Comparison of ENCODE assay signal across 19 mouse cellular contexts in the genomic region with DNA sequence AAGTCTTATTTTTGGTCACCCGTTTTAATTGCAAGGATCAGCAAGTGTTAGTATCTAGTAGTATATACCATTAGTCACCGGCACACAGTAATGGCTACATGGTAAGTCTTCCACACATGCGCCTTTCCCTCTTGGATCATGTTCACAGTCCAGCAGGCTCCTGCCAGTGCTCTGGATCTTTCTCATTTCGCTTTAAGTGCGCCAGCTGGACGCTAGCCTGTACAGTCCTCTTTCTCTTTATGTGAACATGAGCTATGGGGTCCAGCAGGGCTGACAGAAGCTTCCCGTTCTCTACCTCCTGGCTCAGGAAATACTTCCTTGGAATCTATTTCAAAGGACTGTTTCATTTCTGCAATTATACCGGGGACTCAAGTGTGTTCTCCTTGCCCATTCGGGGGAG. TPM values are rescaled to one million over a fixed set of nuclear protein-coding genes. Genes with fewer than 3 reads are reported as not detected.
DNase-seq lines count a peak whose midpoint lies in the region; ATAC-seq and TF ChIP-seq lines count a peak whose summit lies in the region.
"Had no signal": no experiment of that assay in that cellular context is flagged by ENCODE, and none has a peak within 500 bp of the region (broad histone marks: within the 10 kb centered on the region; RNA-seq: fewer than 3 reads in every experiment).

No protein-coding gene starts in this region.

- H3K9me3 ChIP-seq in embryonic facial prominence, embryonic 14.5 days (ENCODE audit: control insufficient read depth, low read length), result no peaks in the 10 kb centered on the region
- no peaks in the 10 kb centered on the region for H3K9me3 ChIP-seq in embryonic facial prominence, embryonic 10.5 days
- no peaks in the 10 kb centered on the region for H3K9me3 ChIP-seq in kidney, embryonic 15.5 days (replicated peaks)
- H3K9me3 ChIP-seq: embryonic facial prominence, embryonic 13.5 days; heart, embryonic 13.5 days; limb, embryonic 15.5 days; neural tube, embryonic 12.5 days had no signal

- no peak overlapping the region for H3K9ac ChIP-seq in embryonic facial prominence, embryonic 14.5 days (ENCODE audit: low read depth, low read length)
- no peak overlapping the region for H3K9ac ChIP-seq in kidney, embryonic 15.5 days
- H3K9ac ChIP-seq: embryonic facial prominence, embryonic 13.5 days; heart, embryonic 13.5 days; limb, embryonic 15.5 days; neural tube, embryonic 12.5 days had no signal

- peak; percentile 13 for DNase-seq in embryonic facial prominence, embryonic 14.5 days (ENCODE audit: low spot score)
- no peak for DNase-seq in embryonic facial prominence, embryonic 10.5 days (ENCODE audit: low spot score)
- DNase-seq in layer of hippocampus, adult 9-11 months, result peak; percentile 15
- no peak for DNase-seq in layer of hippocampus, adult 2 months (ENCODE audit: low spot score in 2 of 2)
- peak; percentile 79 for DNase-seq in brain, adult 2 months (ENCODE audit: low read depth, low spot score)
- DNase-seq in cerebellum, adult 9-10 months, result peak; percentile 67
- no peak for DNase-seq in kidney, postnatal 14 days
- DNase-seq: adrenal gland, adult 2 months; heart, adult 11 months; heart, postnatal 36 days; kidney, adult 8-10 months; lung, postnatal 14 days; thymus, postnatal 4 days had no signal

- H3K36me3 ChIP-seq in embryonic facial prominence, embryonic 14.5 days (ENCODE audit: control insufficient read depth, insufficient read depth, low read length), result no peaks in the 10 kb centered on the region
- no peaks in the 10 kb centered on the region for H3K36me3 ChIP-seq in embryonic facial prominence, embryonic 10.5 days (replicated peaks)
- H3K36me3 ChIP-seq in kidney, embryonic 15.5 days, result no peaks in the 10 kb centered on the region
- H3K36me3 ChIP-seq: embryonic facial prominence, embryonic 13.5 days; heart, embryonic 13.5 days; limb, embryonic 15.5 days; neural tube, embryonic 12.5 days had no signal

- H3K27ac ChIP-seq in embryonic facial prominence, embryonic 14.5 days (replicated peaks; ENCODE audit: low read depth, low read length), result no peak overlapping the region
- H3K27ac ChIP-seq in embryonic facial prominence, embryonic 10.5 days (replicated peaks), result no peak overlapping the region
- H3K27ac ChIP-seq in layer of hippocampus, adult 2 months, result no peak overlapping the region
- H3K27ac ChIP-seq in kidney, embryonic 15.5 days, result no peak overlapping the region
- H3K27ac ChIP-seq: embryonic facial prominence, embryonic 13.5 days; heart, embryonic 13.5 days; limb, embryonic 15.5 days; neural tube, embryonic 12.5 days had no signal

- ATAC-seq in embryonic facial prominence, embryonic 14.5 days (ENCODE audit: low read depth), result no peak
- no peak for ATAC-seq in kidney, embryonic 15.5 days (replicated peaks; ENCODE audit: low FRiP score)

- WGBS in embryonic facial prominence, embryonic 14.5 days, result 76% methylated on average over 9 of the region's 9 CpGs
- 90% methylated on average over 9 of the region's 9 CpGs for WGBS in embryonic facial prominence, embryonic 10.5 days
- WGBS in kidney, embryonic 15.5 days, result 79% methylated on average over 9 of the region's 9 CpGs

- 0 out of 2 replicates have a peak, but pooled peaks cover 3% of the 10 kb centered on the region for H3K4me1 ChIP-seq in embryonic facial prominence, embryonic 14.5 days (ENCODE audit: control insufficient read depth, insufficient read depth, low read length)
- peaks cover 7% of the 10 kb centered on the region for H3K4me1 ChIP-seq in embryonic facial prominence, embryonic 10.5 days
- H3K4me1 ChIP-seq in kidney, embryonic 15.5 days, result no peaks in the 10 kb centered on the region
- H3K4me1 ChIP-seq: heart, embryonic 13.5 days; neural tube, embryonic 12.5 days had no signal

- H3K27me3 ChIP-seq in embryonic facial prominence, embryonic 14.5 days (replicated peaks; ENCODE audit: control insufficient read depth, insufficient read depth, low read length), result no peaks in the 10 kb centered on the region
- H3K27me3 ChIP-seq in embryonic facial prominence, embryonic 10.5 days (replicated peaks; ENCODE audit: low read depth, poor library complexity, severe bottlenecking), result no peaks in the 10 kb centered on the region
- no peaks in the 10 kb centered on the region for H3K27me3 ChIP-seq in kidney, embryonic 15.5 days
- H3K27me3 ChIP-seq: embryonic facial prominence, embryonic 13.5 days; heart, embryonic 13.5 days; limb, embryonic 15.5 days; neural tube, embryonic 12.5 days had no signal

- no peak overlapping the region for H3K4me3 ChIP-seq in embryonic facial prominence, embryonic 14.5 days (ENCODE audit: low read depth, low read length)
- H3K4me3 ChIP-seq in embryonic facial prominence, embryonic 10.5 days, result no peak overlapping the region
- H3K4me3 ChIP-seq in layer of hippocampus, adult 2 months, result no peak overlapping the region
- H3K4me3 ChIP-seq in kidney, embryonic 15.5 days (replicated peaks), result no peak overlapping the region
- H3K4me3 ChIP-seq: embryonic facial prominence, embryonic 13.5 days; heart, embryonic 13.5 days; limb, embryonic 15.5 days; neural tube, embryonic 12.5 days had no signal

- TF ChIP-seq CTCF in layer of hippocampus, adult 2 months (conservative IDR thresholded peaks at IDR 0.05), result no peak

- no peak overlapping the region for H3K4me2 ChIP-seq in embryonic facial prominence, embryonic 14.5 days (ENCODE audit: low read depth, low read length)
- no peak overlapping the region for H3K4me2 ChIP-seq in kidney, embryonic 15.5 days
- H3K4me2 ChIP-seq: embryonic facial prominence, embryonic 13.5 days; heart, embryonic 13.5 days; limb, embryonic 15.5 days; neural tube, embryonic 12.5 days had no signal

RNA-seq across cellular contexts. Expression of gene Abca13, which starts 21.8 kb away (rescaled TPM):
- 0.16 and 0.18 TPM in 2 replicates for polyA plus RNA-seq in embryonic facial prominence, embryonic 14.5 days (2014; fragmentation: Nextera tagmentation; extraction: Ambion mirVana)
- polyA plus RNA-seq in embryonic facial prominence, embryonic 10.5 days (2016; fragmentation: Nextera tagmentation; extraction: Ambion mirVana), result 0.04 and 0.05 TPM in 2 replicates
- total RNA-seq in layer of hippocampus, adult 2 months (2021), result under 1 TPM; 0.02 to 0.03 TPM
- polyA plus RNA-seq in kidney, embryonic 15.5 days (2015; fragmentation: Nextera tagmentation; extraction: Ambion mirVana), result 0.16 and 0.17 TPM in 2 replicates
- total RNA-seq: heart, postnatal 36 days; MEL had no signal
- polyA plus RNA-seq: adrenal gland, adult 2 months had no signal

Comparison
In these comparisons a context has a peak if more than half of its experiments do, and no peak if none do; other contexts are left out.
1. DNase-seq: peak in embryonic facial prominence, embryonic 14.5 days (single experiment), layer of hippocampus, adult 9-11 months (single experiment), brain, adult 2 months (single experiment) and cerebellum, adult 9-10 months (single experiment); none in embryonic facial prominence, embryonic 10.5 days (single experiment), layer of hippocampus, adult 2 months (0 of 2) and kidney, postnatal 14 days (single experiment).